Mouse (Mus musculus): ENCODE results near the gene Capn10. TPM values are rescaled to one million over a fixed set of nuclear protein-coding genes. Genes with fewer than 3 reads are reported as not detected.

Gene Capn10
- polyA plus RNA-seq, 1 experiment from 2014 or later: 37.7 TPM

DNA sequence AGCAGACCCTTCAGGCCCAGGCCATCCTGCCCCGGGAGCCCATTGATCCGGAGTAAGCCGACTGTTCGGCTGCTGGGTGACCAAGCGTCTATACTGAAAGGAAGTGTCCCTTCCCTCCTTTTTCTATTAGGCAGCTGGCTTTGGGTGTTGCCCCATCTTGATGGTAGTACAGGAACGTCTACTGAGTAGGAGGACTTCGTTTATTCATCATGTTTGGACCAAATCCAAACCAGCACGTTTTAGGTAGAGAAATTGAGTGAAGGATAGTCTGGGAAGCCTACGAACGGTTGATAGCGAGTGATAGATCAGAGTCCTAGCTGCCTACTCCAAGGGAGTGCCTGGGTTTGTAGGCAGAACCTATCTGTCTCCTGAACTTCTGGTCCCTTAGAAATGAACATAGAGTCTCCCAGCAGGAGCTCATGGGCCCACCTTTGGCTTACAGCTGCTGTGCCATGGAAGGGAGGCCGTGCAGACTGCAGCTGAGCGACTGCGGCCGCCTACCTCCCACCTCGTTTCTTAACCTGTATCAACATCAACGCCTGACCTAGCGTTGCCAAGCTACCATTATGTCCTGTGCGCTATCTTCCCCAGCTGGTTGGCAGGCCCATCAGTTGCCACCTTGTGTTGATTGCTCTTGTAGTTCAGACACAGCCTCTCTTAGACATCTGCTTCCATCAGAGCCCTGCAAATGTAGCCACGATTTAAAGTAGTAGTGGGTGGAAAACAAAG is 26.4 kb upstream of the Capn10 start:
- H3K27me3 ChIP-seq: no peaks in the 10 kb centered on the region
- CTCF ChIA-PET: interaction anchor here (1.3 to 1.6 kb wide), 3 partner anchors 21 to 29 kb away, joined by 3 read pairs; no protein-coding TSS in a partner anchor
- in situ Hi-C loops (cut with MboI; ENCODE audit: low pct_unique_long_range_greater_than_20kb): no loop called here
- ATAC-seq: no peak
- TF ChIP-seq CTCF (IDR thresholded peaks at IDR 0.05): no peak
- POLR2A ChIA-PET: interaction anchor here (1.0 kb wide), 1 partner anchor 266 kb away, joined by 3 read pairs; the partner anchor contains the start of gene Cops9
- DNase-seq (ENCODE audit: low read depth, low spot score): no peak

DNA sequence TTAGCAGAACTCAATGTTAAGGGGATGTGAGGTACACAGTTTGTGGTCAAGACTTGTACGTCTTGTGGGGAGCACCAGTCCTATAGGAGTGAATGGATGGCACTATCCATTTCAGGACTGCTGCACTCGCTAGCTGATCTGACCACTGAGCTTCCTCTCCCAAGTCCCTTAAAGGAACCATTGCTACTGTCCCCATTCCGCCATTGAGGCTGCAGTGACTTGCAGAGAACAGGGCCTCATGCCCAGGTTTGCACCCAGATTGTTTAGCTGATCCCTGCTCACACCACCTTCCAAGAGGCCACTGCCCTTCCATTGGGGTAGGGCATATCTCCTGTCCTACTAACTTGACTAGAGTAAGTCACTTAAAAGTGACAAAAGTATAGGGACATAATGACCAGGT is 25.5 kb upstream of the Capn10 start:
- ChIA-PET CTCF (interaction anchor here (1.6 kb wide), 1 partner anchor 29 kb away, joined by 3 read pairs; no protein-coding TSS in a partner anchor), POLR2A (no interaction called here)
- DNase-seq (ENCODE audit: low read depth, low spot score): no peak
- in situ Hi-C loops (cut with MboI; ENCODE audit: low pct_unique_long_range_greater_than_20kb): no loop called here
- H3K27me3 ChIP-seq: no peaks in the 10 kb centered on the region
- TF ChIP-seq CTCF (IDR thresholded peaks at IDR 0.05): no peak
- ATAC-seq: no peak

DNA sequence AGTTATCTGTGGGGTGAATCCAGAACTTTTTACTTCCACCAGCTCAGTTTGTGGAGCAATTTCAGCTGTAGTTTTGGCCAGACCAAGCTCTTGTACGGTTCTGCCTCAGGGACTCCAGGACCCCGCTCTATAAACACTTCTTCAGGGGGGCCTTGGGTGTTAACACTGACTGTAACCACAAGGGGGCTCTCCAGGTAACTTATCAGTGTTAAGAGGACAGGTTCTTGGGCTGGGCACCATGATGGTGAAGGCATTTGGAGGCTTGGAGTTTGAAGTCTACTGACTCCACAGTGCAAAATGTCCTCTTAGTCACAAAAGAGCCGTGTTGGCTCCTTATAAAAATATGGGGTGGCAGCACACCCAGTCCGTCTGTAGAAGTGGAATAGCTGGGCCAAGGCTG is 25.1 kb upstream of the Capn10 start:
- DNase-seq (ENCODE audit: low read depth, low spot score) (no peak), ATAC-seq (no peak)
- POLR2A ChIA-PET: no interaction called here
- TF ChIP-seq CTCF (IDR thresholded peaks at IDR 0.05): no peak
- no peaks in the 10 kb centered on the region for H3K27me3 ChIP-seq
- CTCF ChIA-PET: interaction anchor here (1.2 kb wide), 1 partner anchor 9 kb away, joined by 3 read pairs; no protein-coding TSS in a partner anchor
- in situ Hi-C loops (cut with MboI; ENCODE audit: low pct_unique_long_range_greater_than_20kb): no loop called here

DNA sequence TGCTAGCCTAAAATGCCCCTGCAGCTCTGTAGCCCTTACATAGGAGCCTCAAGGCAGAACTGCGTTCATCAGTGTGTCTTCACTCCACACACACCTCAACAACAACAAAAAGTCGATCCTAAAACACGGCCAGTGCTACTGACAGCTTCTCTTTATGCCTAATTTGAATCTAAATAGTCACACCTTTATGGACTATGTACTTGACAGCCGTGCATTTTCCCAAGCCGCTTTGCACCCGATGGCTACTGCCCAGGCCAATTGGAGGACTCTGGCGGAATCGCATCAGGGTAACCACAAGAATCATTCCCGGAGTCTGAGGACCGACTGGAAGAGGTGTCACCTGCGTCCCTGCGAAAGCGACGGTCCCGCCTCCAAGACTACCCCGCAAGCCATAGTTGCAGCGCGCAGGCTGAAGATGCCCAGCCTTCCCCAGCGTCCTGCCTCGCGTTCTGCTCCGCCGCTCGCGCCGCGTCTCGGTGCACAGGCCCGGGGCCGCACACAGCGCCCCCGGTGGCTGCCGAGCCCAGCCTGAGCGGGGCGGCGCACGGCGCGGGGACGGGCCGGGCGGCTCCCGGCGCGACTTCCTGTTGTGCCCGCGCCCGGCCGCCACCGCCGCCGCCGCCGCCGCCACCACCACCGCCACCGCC is 23.8 kb upstream of the Capn10 start, which contains the start of gene Rnpepl1:
Gene Rnpepl1 (plus strand): TSS at position 545 of the 647 bp plus-strand sequence.
- ChIA-PET CTCF (interaction anchor here (0.9 to 1.2 kb wide), 2 partner anchors 10 to 31 kb away, joined by 3 to 4 read pairs; no protein-coding TSS in a partner anchor), POLR2A (interaction anchor here (1.2 kb wide), 1 partner anchor 64 kb away, joined by 3 read pairs; no protein-coding TSS in a partner anchor)
- ATAC-seq (peak; percentile 67), DNase-seq (ENCODE audit: low read depth, low spot score) (no peak)
- no peaks in the 10 kb centered on the region for H3K27me3 ChIP-seq
- in situ Hi-C loops (cut with MboI; ENCODE audit: low pct_unique_long_range_greater_than_20kb): no loop called here
- TF ChIP-seq CTCF (IDR thresholded peaks at IDR 0.05): no peak

DNA sequence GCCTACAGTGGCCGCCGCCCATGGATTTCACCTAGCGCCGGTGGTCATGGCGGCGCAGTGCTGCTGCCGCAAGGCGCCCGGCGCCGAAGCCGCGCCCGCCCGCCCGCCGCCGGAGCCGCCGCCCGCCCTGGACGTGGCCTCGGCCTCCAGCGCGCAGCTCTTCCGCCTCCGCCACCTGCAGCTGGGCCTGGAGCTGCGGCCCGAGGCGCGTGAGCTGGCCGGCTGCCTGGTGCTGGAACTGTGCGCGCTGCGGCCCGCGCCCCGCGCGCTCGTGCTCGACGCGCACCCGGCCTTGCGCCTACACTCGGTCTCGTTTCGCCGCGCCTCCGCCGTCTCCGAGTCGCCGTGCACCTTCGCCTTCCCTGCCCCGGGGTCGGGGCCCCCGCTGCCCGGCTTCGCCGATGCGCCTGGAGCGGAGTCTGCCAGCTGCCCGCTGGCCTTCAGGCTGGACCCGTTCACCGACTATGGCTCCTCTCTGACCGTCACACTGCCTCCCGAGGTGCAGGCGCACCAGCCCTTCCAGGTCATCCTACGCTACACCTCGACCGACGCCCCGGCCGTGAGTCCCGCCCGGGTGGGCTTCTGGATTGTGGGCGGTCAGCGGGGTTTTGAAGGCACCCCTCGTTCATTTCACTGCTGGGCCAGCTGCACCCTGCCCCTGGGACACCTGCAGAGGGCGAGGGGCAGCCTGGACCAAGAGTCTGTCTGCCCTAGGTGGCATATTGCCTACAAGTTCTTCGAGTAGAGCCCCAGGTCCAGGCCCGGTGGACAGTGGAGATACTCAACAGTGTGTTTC is 23.1 kb upstream of the Capn10 start:
- no peaks in the 10 kb centered on the region for H3K27me3 ChIP-seq
- ATAC-seq: peak; percentile 6
- CTCF ChIA-PET: interaction anchor here (1.1 kb wide), 1 partner anchor 25 kb away, joined by 3 read pairs; no protein-coding TSS in a partner anchor
- no peak for TF ChIP-seq CTCF (IDR thresholded peaks at IDR 0.05)
- DNase-seq (ENCODE audit: low read depth, low spot score): no peak
- in situ Hi-C loops (cut with MboI; ENCODE audit: low pct_unique_long_range_greater_than_20kb): no loop called here
- POLR2A ChIA-PET: interaction anchor here (1.2 kb wide), 1 partner anchor 63 kb away, joined by 3 read pairs; no protein-coding TSS in a partner anchor

DNA sequence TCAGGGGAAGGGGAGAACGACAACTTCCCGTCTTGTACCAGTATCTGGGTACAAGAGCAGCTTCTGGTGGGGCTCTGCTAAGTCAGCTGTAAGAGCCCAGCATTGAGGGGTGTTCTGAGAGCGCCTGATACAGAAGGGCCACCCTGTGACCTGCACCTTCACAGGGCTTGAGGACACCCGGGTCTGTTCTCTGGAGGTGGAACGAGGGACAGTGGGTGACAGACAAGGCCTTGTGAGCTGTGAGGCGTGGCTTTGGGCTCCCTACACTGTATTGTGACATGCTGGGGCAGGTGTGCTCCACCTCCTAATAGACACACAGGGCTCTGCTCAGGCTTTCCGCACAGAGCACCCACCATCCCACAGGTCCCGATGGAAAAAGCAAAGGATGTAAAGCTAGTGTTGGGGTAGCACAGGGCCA is 22.4 kb upstream of the Capn10 start:
- POLR2A ChIA-PET: interaction anchor here (1.2 kb wide), 1 partner anchor 62 kb away, joined by 3 read pairs; no protein-coding TSS in a partner anchor

DNA sequence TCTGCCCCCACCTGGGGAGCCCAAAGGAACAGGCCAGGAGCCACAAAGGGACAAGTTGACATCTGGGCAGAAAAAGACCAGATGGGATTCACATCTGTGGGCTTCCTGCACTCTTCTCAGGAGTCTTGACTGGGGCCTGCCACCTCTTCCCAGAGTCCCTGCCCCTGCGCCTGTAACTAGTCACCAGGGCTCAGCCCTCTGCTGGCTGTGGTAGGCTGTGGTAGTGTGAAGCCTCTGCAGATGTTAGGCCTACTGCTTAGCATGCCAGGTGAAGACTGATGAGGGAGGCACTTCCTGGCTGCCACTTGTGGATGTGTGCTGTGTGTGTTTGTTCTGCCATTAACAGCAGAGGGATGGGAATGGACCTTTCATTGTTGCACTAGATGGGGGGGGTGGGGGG is 21.9 kb upstream of the Capn10 start:
- POLR2A ChIA-PET: no interaction called here
- in situ Hi-C loops (cut with MboI; ENCODE audit: low pct_unique_long_range_greater_than_20kb): no loop called here
- TF ChIP-seq CTCF (IDR thresholded peaks at IDR 0.05): no peak
- DNase-seq (ENCODE audit: low read depth, low spot score) (no peak), ATAC-seq (no peak)
- H3K27me3 ChIP-seq: no peaks in the 10 kb centered on the region
- CTCF ChIA-PET: no interaction called here

More for the DNA sequence above, 22.4 kb upstream of the Capn10 start:
- CTCF ChIA-PET: interaction anchor here (1.1 kb wide), 1 partner anchor 25 kb away, joined by 3 read pairs; no protein-coding TSS in a partner anchor
- H3K27me3 ChIP-seq: no peaks in the 10 kb centered on the region
- no peak for DNase-seq (ENCODE audit: low read depth, low spot score)
- TF ChIP-seq CTCF (IDR thresholded peaks at IDR 0.05): no peak
- in situ Hi-C loops (cut with MboI; ENCODE audit: low pct_unique_long_range_greater_than_20kb): no loop called here
- ATAC-seq: no peak

DNA sequence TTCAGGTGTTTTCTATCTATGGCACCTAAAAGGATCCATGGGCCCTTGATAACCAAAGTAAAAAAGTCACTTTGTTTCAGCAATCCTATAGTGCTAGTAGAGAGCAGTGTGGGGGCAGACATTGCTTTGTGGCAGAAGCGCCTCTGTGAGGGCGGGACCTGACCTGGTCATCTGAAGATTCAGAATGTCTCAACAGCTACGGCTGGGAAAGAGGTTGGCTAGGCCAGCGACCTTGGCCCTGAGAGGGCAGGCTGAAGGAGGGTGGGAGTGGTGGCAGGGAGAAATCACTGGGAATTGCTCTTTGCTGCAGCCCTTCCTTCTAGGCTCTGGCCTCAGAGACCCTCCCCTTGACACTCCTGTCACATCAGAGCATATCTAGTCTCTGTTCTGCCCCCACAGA is 19.9 kb upstream of the Capn10 start:
- ChIA-PET POLR2A (no interaction called here), CTCF (no interaction called here)
- no peaks in the 10 kb centered on the region for H3K27me3 ChIP-seq
- TF ChIP-seq CTCF (IDR thresholded peaks at IDR 0.05): no peak
- in situ Hi-C loops (cut with MboI; ENCODE audit: low pct_unique_long_range_greater_than_20kb): no loop called here
- ATAC-seq (no peak), DNase-seq (ENCODE audit: low read depth, low spot score) (no peak)

DNA sequence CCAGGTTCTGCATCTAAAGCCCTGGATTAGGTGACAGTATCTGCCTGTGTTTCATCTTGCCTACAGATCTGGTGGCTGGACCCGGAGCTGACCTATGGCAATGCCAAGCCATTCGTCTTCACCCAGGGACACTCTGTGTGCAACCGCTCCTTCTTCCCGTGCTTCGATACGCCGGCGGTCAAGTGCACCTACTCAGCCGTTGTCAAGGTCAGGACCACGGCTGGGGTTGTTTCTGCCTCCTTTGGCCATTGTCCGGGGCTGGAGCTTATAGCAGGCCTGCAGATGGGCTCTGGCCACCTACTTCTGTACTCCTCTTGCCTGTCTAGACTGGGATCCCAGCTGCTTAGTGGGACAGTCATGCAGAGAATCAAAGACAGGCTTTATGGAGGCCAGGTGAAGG is 19.2 kb upstream of the Capn10 start:
- H3K27me3 ChIP-seq: no peaks in the 10 kb centered on the region
- DNase-seq (ENCODE audit: low read depth, low spot score) (no peak), ATAC-seq (no peak)
- CTCF ChIA-PET: no interaction called here
- no peak for TF ChIP-seq CTCF (IDR thresholded peaks at IDR 0.05)
- POLR2A ChIA-PET: no interaction called here
- in situ Hi-C loops (cut with MboI; ENCODE audit: low pct_unique_long_range_greater_than_20kb): no loop called here

DNA sequence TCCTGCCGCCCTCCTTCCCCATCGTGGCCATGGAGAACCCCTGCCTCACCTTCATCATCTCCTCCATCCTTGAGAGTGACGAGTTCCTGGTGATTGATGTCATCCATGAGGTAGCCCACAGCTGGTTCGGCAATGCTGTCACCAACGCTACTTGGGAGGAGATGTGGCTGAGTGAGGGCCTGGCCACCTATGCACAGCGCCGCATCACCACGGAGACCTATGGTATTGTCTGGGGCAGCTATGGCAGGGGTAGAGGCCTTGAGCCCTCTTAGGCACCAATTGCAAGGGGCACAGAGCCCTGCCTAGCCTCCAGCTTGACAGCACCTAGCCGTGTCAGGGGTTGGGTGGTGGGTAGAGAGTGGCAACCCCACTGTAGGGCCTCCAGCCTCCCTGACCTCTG is 17.5 kb upstream of the Capn10 start:
- DNase-seq (ENCODE audit: low read depth, low spot score) (no peak), ATAC-seq (no peak)
- ChIA-PET POLR2A (no interaction called here), CTCF (no interaction called here)
- no peaks in the 10 kb centered on the region for H3K27me3 ChIP-seq
- no peak for TF ChIP-seq CTCF (IDR thresholded peaks at IDR 0.05)
- in situ Hi-C loops (cut with MboI; ENCODE audit: low pct_unique_long_range_greater_than_20kb): no loop called here
